Mouse (Mus musculus): ENCODE measurements at regions not wholly inside any gene's neighbourhood (a gene's known extent, or its start where the extent isn't known, plus 50 kb on each side); places are given as distances from the start of the nearest gene placed in this dataset.

DNA sequence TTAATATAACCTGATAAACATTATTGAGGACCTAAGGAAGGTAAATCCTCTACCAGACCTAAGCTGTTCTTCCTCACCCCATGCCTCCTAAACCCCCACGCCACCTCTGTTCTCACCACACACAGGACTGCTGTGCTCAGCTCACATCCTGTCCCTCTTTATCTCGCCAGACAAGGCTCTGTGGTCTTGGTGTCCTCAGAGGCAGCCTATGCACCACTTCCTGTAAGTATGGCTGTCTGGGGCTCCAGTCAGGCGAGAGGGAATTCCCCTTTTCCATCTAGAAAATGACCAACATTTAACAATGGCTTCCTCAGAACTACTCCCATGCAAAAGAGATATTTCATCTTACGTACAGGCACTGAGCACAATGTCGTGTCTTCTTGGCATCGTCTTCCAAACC, 86.2 kb upstream of the Dhrs4 start:
- ATAC-seq (ENCODE audit: poor library complexity, severe bottlenecking): peak; percentile 92

DNA sequence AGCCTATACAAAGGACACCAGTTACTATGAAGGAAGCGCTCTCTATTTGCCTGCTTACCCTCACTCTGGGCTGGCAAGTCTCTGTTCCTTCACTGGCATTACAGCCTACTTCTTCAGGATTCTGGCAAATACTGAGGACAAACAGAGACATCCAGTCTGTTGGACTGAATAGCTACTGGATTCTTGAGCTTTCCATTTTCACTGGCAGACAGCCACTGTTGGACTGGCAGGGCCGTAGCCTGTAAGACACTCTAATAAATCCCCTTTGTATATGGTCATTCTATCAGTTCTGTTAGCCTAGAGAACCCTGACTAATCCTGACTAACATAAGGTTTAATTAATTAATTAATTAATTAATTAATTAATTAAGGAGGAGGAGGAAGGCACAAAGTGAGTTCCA, 72.4 kb upstream of the Dhrs4 start:
- no peak for ATAC-seq (ENCODE audit: poor library complexity, severe bottlenecking)
